Mouse (Mus musculus): ENCODE measurements around the gene Trpv4. TPM values are rescaled to one million over a fixed set of nuclear protein-coding genes. Genes with fewer than 3 reads are reported as not detected.

Trpv4 gene
- not detected for polyA plus RNA-seq (2014; fragmentation: Illumina TruSeq; extraction: RNeasy Lipid Tissue Mini Kit (QIAGEN cat#74804); ENCODE audit: low read depth, low replicate concordance)

DNA sequence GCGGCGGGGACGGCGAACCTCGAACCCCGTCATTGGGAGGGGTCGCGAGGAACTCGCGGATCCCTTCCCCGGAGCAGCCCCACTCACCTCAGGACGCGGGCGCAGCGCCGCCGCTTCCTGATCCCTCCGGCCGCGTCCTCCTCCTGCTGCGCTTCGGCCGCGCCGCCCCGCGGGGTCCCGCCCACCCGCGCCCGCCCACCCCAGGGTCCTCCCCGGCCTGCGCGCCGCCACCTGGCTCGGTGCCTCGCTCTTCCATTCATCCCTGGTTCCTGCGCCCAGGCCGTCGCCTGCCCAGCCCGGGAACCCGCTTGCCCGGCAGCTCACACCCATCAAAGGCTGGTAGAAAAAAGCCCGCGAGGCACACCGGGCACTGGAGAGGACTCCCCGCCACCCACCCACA is at the start of gene Trpv4:
TSS of gene Trpv4 (minus strand) at position 167 of the 400 bp plus-strand sequence.

DNA sequence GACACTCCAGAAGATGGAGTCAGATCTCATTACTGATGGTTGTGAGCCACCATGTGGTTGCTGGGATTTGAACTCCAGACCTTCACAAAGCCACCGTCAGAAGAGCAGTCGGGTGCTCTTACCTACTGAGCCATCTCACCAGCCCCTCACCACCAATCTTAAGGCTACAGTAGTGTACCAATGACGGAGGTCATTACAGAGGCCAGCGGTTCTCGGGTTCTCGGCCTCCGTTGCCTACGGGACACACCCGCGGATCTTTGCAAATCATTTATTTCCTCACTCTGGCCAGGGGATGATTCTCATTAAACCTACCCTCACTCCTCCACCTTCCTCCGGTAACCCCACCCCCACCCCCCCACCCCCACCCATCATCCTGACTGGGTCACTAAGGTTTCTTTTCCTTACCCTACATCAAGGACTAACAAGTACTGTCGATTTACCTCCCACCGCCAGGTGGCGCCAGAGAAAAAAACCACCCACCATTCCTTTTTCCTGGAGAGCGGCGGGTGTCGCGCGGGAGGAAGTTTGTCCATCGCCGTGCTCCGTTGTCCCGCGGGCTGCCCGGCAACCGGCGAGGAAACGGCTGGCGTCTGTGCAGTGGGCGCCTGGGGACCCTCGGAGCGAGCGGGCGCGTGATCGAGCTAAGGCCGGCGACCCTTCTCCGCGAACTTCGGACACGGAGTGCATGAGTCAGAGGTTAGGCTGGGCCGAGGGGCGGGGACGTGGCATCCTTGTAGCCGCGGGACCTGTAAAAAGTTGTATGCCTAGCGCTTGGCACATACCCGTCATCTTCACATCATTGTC is 49.2 kb upstream of the Trpv4 start, which contains the start of gene Tchp:
TSS of gene Tchp (plus strand) at position 496 of the 804 bp plus-strand sequence.

DNA sequence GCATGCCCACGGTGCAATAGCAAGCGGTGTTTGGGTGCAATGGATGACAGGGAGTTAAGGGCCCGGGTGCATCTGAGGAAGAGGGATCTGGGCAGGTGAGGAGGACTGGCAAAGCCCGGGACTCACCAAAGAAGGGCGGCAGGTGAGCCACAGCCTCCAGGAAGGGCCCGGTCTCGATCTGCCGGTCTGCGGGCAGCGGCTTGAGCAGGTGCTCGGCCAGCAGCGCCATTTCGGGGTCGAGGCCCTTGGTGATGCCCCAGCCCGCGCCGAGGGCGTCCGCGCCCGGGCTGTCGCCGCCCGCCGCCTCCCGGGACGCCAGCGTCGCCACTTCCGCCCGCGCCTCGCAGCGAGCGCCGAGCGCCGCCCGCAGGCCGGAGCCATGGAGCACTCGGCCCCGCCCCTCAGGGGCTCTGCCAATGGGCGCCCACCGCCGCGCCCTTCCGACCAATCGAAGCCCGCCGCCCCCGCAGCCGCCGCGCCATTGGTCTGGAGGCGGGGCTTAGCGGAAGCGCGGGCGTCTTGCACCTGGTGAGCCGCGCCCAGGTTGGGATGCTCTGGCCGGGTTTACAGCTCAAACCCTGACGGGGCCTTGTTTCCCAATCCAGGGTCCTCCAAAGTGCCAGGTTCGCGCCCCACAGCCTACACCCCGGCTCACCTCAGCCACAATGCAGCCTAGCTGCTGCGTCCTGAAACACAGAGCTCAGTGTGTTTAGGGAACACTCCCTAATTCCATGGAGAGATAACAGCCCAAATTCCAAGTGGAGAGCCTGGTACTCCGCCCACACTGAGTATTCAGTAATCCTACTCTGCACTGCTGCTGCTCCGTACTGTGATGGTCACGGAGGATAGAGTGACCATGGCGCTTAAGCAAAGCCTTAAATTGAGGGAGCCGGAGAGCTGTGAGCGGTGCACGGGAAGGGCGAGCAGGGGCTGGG is 32.7 kb upstream of the Trpv4 start, which contains the start of gene Gltp:
TSS of gene Gltp (minus strand) at position 352 of the 935 bp plus-strand sequence.

Other genes starting within 250 kb of the Trpv4 start
- gene Mmab, start 214.4 kb downstream of the Trpv4 start, polyA plus RNA-seq (2014; fragmentation: Illumina TruSeq; extraction: RNeasy Lipid Tissue Mini Kit (QIAGEN cat#74804); ENCODE audit: low read depth, low replicate concordance), result 1.3 TPM
- gene Mvk, start 214.2 kb downstream of the Trpv4 start, polyA plus RNA-seq (2014; fragmentation: Illumina TruSeq; extraction: RNeasy Lipid Tissue Mini Kit (QIAGEN cat#74804); ENCODE audit: low read depth, low replicate concordance), result not detected
- 1.1 TPM for gene Fam222a, start 90.4 kb downstream of the Trpv4 start, polyA plus RNA-seq (2014; fragmentation: Illumina TruSeq; extraction: RNeasy Lipid Tissue Mini Kit (QIAGEN cat#74804); ENCODE audit: low read depth, low replicate concordance)
- gene Gltp, start 32.6 kb upstream of the Trpv4 start, polyA plus RNA-seq (2014; fragmentation: Illumina TruSeq; extraction: RNeasy Lipid Tissue Mini Kit (QIAGEN cat#74804); ENCODE audit: low read depth, low replicate concordance), result 3.3 TPM
- gene Tchp, start 49.3 kb upstream of the Trpv4 start, polyA plus RNA-seq (2014; fragmentation: Illumina TruSeq; extraction: RNeasy Lipid Tissue Mini Kit (QIAGEN cat#74804); ENCODE audit: low read depth, low replicate concordance), result 12.0 TPM
- gene Ankrd13a, start 116.3 kb upstream of the Trpv4 start, polyA plus RNA-seq (2014; fragmentation: Illumina TruSeq; extraction: RNeasy Lipid Tissue Mini Kit (QIAGEN cat#74804); ENCODE audit: low read depth, low replicate concordance), result 109 TPM
- gene Git2, start 117.1 kb upstream of the Trpv4 start, polyA plus RNA-seq (2014; fragmentation: Illumina TruSeq; extraction: RNeasy Lipid Tissue Mini Kit (QIAGEN cat#74804); ENCODE audit: low read depth, low replicate concordance), result 7.5 TPM
- gene 1500011B03Rik, start 165.0 kb upstream of the Trpv4 start, polyA plus RNA-seq (2014; fragmentation: Illumina TruSeq; extraction: RNeasy Lipid Tissue Mini Kit (QIAGEN cat#74804); ENCODE audit: low read depth, low replicate concordance), result 44.9 TPM
- gene 4930519G04Rik, start 195.2 kb upstream of the Trpv4 start, polyA plus RNA-seq (2014; fragmentation: Illumina TruSeq; extraction: RNeasy Lipid Tissue Mini Kit (QIAGEN cat#74804); ENCODE audit: low read depth, low replicate concordance), result 31.9 TPM
- gene Gm9936, start 200.3 kb upstream of the Trpv4 start, polyA plus RNA-seq (2014; fragmentation: Illumina TruSeq; extraction: RNeasy Lipid Tissue Mini Kit (QIAGEN cat#74804); ENCODE audit: low read depth, low replicate concordance), result not detected
- 8.8 TPM for gene Oasl2, start 238.5 kb upstream of the Trpv4 start, polyA plus RNA-seq (2014; fragmentation: Illumina TruSeq; extraction: RNeasy Lipid Tissue Mini Kit (QIAGEN cat#74804); ENCODE audit: low read depth, low replicate concordance)